Mouse (Mus musculus) lung, embryonic 14.5 days (tissue): Measurements from ENCODE around the gene Trim41. TPM values are rescaled to one million over a fixed set of nuclear protein-coding genes. Genes with fewer than 3 reads are reported as not detected.

Experiments
- ATAC-seq: fragments of 200-750 bp; cut with Nextera tagmentation; 2 replicates; pipeline ENCODE4 v1.8.0; 2017; ENCODE audit warnings: mild to moderate bottlenecking, moderate TSS enrichment, moderate library complexity; ENCODE audit not compliant: insufficient read depth
- DNase-seq: peaks from one replicate; pipeline ENCODE4 v3.0.0-alpha.2; 2015
- H3K27ac ChIP-seq: fragments of 300-500 bp; sonication (generic); 2 replicates; pipeline ENCODE4 v1.5.1; 2014; ENCODE audit warnings: low read depth, mild to moderate bottlenecking, moderate library complexity
- H3K27me3 ChIP-seq: fragments of 300-500 bp; sonication (generic); 2 replicates; pipeline ENCODE4 v1.6.1; 2014; ENCODE audit warnings: low read length, control low read depth; ENCODE audit not compliant: insufficient read depth
- H3K36me3 ChIP-seq: fragments of 300-500 bp; sonication (generic); 2 replicates; pipeline ENCODE4 v1.6.1; 2014; ENCODE audit warnings: control low read depth; ENCODE audit not compliant: insufficient read depth
- H3K4me1 ChIP-seq: fragments of 300-500 bp; sonication (generic); 2 replicates; pipeline ENCODE4 v1.6.1; 2014; ENCODE audit warnings: antibody characterized with exemption, control low read depth; ENCODE audit not compliant: insufficient read depth
- H3K4me2 ChIP-seq: fragments of 300-500 bp; sonication (generic); 2 replicates; pipeline ENCODE4 v1.6.1; 2014; ENCODE audit warnings: mild to moderate bottlenecking
- H3K4me3 ChIP-seq: fragments of 300-500 bp; sonication (generic); 2 replicates; pipeline ENCODE4 v1.5.1; 2014; ENCODE audit warnings: low read depth, low read length
- H3K9ac ChIP-seq: fragments of 300-500 bp; sonication (generic); 2 replicates; pipeline ENCODE4 v1.6.1; 2014
- H3K9me3 ChIP-seq: fragments of 300-500 bp; sonication (generic); 2 replicates; pipeline ENCODE4 v1.6.1; 2016; ENCODE audit warnings: low read depth, low read length, control low read depth
- CTCF ChIP-seq: IDR thresholded peaks from 2 replicates; pipeline ENCODE4 v1.5.1; 2016; ENCODE audit warnings: antibody characterized with exemption, low read depth
- WGBS: fragments of 180-500 bp; shearing (Covaris S2); extraction: QIAGEN DNeasy Blood & Tissue Kit; methylation state at CpG from one replicate; pipeline ENCODE4 v1.1.7; 2014; 5-methylcytosine and 5-hydroxymethylcytosine counted together
- polyA plus RNA-seq: library from polyadenylated mRNA; unstranded; fragments of >200 nt; fragmentation: Nextera tagmentation; extraction: Ambion mirVana; gene quantifications from 2 replicates; pipeline ENCODE4 v1.2.1, GENCODE M21; 2014

Gene Trim41
- polyA plus RNA-seq, 1 experiment from 2014 or later = 4.6 TPM

- Histone ChIP-seq H3K27ac (no peak overlapping the region), H3K36me3 (no peaks in the 10 kb centered on the region), H3K9me3 (no peaks in the 10 kb centered on the region), H3K9ac (no peak overlapping the region), H3K4me3 (no peak overlapping the region), H3K4me1 (no peaks in the 10 kb centered on the region), H3K4me2 (no peak overlapping the region), H3K27me3 (no peaks in the 10 kb centered on the region)
- ATAC-seq (no peak), DNase-seq (peak; percentile 63)
- WGBS = 37% methylated on average over 7 of the region's 7 CpGs
- peak; percentile 41 for TF ChIP-seq CTCF
Observed at GRCm38 (mm10) chr11:48779450-48779849, 37.7 kb downstream of the Trim41 start.

- ATAC-seq (no peak), DNase-seq (no peak)
- 77% methylated on average over 9 of the region's 9 CpGs for WGBS
- no peak overlapping the region for H3K4me3 ChIP-seq
- H3K9ac ChIP-seq = no peak overlapping the region
- H3K27ac ChIP-seq = no peak overlapping the region
- no peaks in the 10 kb centered on the region for H3K4me1 ChIP-seq
- H3K36me3 ChIP-seq = no peaks in the 10 kb centered on the region
- H3K4me2 ChIP-seq = no peak overlapping the region
- TF ChIP-seq CTCF = no peak
- H3K9me3 ChIP-seq = no peaks in the 10 kb centered on the region
- H3K27me3 ChIP-seq = no peaks in the 10 kb centered on the region
Observed at GRCm38 (mm10) chr11:48777303-48777702, 39.9 kb downstream of the Trim41 start.

GRCm38 (mm10) chr11:48776664-48777063, 40.5 kb downstream of the Trim41 start:
- no peak overlapping the region for H3K27ac ChIP-seq
- H3K9me3 ChIP-seq = no peaks in the 10 kb centered on the region
- no peak overlapping the region for H3K4me2 ChIP-seq
- H3K27me3 ChIP-seq = no peaks in the 10 kb centered on the region
- H3K4me1 ChIP-seq = no peaks in the 10 kb centered on the region
- ATAC-seq = no peak; the same call in 1 of the 2 replicates
- no peak for DNase-seq
- TF ChIP-seq CTCF = peak; percentile 37; the same call in 1 of the 2 replicates
- WGBS = 44% methylated on average over 9 of the region's 9 CpGs
- H3K4me3 ChIP-seq = no peak overlapping the region
- no peaks in the 10 kb centered on the region for H3K36me3 ChIP-seq
- H3K9ac ChIP-seq = no peak overlapping the region

GRCm38 (mm10) chr11:48775483-48775882, 41.7 kb downstream of the Trim41 start:
- ATAC-seq (peak; percentile 15; the same call in 1 of the 2 replicates), DNase-seq (peak; percentile 91)
- Histone ChIP-seq H3K36me3 (no peaks in the 10 kb centered on the region), H3K27ac (no peak overlapping the region), H3K4me2 (0 out of 2 replicates have a peak overlapping the region, but pooled peaks have one; percentile 23), H3K27me3 (no peaks in the 10 kb centered on the region), H3K4me1 (no peaks in the 10 kb centered on the region), H3K9me3 (no peaks in the 10 kb centered on the region), H3K4me3 (no peak overlapping the region), H3K9ac (no peak overlapping the region)
- TF ChIP-seq CTCF = peak; percentile 69
- under 1% methylated on average over 7 of the region's 7 CpGs for WGBS

DNA sequence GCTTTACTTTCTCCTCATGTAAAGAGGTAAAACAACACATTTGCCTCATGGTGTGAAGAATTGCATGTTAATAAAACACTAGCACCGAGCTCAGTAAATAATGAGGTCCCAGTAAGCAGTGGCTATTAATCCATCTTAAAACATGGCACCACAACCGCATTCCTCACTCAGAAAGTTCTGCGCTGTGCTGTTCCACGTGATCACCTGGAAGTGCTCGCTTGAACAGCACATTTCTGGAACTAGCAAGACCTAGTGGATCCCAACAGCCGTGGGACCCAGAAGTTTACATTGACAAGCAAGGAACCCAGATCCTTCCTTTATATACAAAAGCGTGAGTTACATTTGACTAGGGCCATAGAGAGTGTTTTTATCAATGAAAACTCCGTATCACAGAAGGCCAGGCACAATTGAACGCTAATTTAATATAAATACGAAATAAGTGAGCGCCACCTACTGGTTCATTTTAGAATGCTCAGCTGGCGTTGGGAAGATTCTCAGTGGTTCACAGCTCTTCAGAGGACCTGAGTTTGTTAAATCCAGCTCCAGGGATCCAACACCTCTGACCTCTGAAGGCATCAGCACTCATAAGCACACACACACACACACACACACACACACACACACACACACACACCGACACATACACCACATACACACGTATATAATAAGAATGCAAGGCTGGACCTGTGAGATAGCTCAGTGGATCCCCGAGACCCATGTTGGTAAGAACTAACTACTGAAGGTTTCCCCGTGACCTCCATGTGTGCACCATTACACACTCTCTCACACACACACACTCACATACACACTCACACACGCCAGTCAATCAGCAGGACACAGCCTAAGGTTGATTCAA, 42.5 kb downstream of the Trim41 start:
- H3K4me3 ChIP-seq = no peak overlapping the region
- no peaks in the 10 kb centered on the region for H3K4me1 ChIP-seq
- H3K4me2 ChIP-seq = peak overlapping the region; percentile 49
- 30% methylated on average over 17 of the region's 17 CpGs for WGBS
- no peak overlapping the region for H3K27ac ChIP-seq
- no peaks in the 10 kb centered on the region for H3K9me3 ChIP-seq
- ATAC-seq (peak; percentile 30; the same call in 1 of the 2 replicates), DNase-seq (peak; percentile 87)
- H3K9ac ChIP-seq = no peak overlapping the region
- peak; percentile 65 for TF ChIP-seq CTCF
- H3K27me3 ChIP-seq = no peaks in the 10 kb centered on the region
- no peaks in the 10 kb centered on the region for H3K36me3 ChIP-seq

- Histone ChIP-seq H3K9me3 (no peaks in the 10 kb centered on the region), H3K27ac (no peak overlapping the region), H3K4me2 (no peak overlapping the region), H3K27me3 (no peaks in the 10 kb centered on the region), H3K4me1 (no peaks in the 10 kb centered on the region), H3K9ac (no peak overlapping the region), H3K36me3 (no peaks in the 10 kb centered on the region), H3K4me3 (no peak overlapping the region)
- peak; percentile 67 for DNase-seq
- ATAC-seq = no peak
- WGBS = 11% methylated on average over 2 of the region's 2 CpGs
- peak; percentile 72 for TF ChIP-seq CTCF
Observed at GRCm38 (mm10) chr11:48771691-48772090, 45.5 kb downstream of the Trim41 start.

- no peak for TF ChIP-seq CTCF
- no peak overlapping the region for H3K9ac ChIP-seq
- no peak for DNase-seq
- no peak overlapping the region for H3K4me2 ChIP-seq
- H3K36me3 ChIP-seq = no peaks in the 10 kb centered on the region
- H3K4me1 ChIP-seq = no peaks in the 10 kb centered on the region
- no peaks in the 10 kb centered on the region for H3K9me3 ChIP-seq
- H3K4me3 ChIP-seq = no peak overlapping the region
- H3K27me3 ChIP-seq = no peaks in the 10 kb centered on the region
- WGBS = 77% methylated on average over 14 of the region's 14 CpGs
- ATAC-seq = no peak
- no peak overlapping the region for H3K27ac ChIP-seq
Observed at GRCm38 (mm10) chr11:48767195-48767876, 49.8 kb downstream of the Trim41 start.
